Mouse (Mus musculus) lung, postnatal 36 days (tissue): ENCODE measurements around the gene Gadd45g.

ENCODE experiments used
- DNase-seq: peaks from one replicate; pipeline ENCODE4 v3.0.0; 2022; ENCODE audit warnings: mixed read lengths

Gene Gadd45g

DNA sequence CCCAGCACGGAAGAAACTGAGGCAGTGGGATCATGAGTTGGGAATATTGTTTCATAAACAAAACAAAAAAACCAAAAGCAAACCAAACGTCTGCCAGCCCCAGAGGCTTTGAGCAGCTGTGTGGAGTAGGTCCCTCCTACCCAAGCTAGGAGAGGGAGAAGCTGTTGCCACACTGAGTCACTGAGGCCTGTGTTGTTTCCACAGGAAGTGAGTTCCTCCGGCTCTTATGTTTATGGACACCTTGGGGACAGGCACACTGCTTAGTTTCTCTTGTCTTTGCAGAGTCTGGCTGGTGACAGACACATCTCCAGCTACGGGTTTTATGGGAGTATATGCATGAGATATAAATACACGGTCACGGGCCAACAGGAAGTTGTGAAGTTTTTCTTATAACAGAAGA lies 39.6 kb downstream of the Gadd45g start:
- DNase-seq, result no peak

DNA sequence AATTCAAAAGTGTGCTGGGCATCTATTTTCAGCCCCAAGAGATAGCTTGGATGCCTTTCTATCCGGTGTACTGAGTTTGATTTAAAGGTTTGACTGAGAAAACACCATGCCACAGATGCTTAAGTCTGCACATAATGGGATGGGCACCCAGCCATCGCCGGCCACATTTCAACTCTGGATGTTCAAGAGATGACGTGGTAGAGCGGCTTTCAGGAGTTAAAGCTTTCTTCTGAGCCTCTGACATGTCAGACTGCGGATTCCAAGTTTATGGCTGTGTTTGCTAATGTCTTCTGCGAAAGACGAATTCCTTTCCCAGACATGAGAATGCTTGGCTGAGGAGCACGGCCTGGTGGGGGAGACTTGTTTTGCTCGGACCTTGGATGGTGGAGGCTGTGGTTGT lies 40.2 kb downstream of the Gadd45g start:
- DNase-seq, result no peak

DNA sequence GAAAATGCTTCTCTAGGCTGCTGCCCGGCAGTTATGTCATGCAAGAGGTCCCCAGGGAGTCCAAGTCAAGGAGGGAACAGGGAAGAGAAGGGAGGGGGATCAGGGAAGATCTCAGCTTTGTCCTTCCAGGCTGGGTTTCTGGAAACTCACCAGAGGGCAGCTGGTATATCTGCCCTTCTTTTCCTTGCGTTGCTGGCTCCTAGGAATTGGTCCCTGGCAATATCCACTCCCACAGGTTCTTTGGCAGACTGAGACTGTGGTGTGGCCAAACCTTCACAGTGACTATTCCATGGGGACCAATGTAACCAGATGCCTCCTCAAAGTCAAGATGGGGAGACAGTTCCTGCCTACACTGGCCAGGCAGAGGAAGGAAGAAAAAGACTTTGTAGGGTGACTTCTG lies 41.9 kb downstream of the Gadd45g start:
- no peak for DNase-seq

DNA sequence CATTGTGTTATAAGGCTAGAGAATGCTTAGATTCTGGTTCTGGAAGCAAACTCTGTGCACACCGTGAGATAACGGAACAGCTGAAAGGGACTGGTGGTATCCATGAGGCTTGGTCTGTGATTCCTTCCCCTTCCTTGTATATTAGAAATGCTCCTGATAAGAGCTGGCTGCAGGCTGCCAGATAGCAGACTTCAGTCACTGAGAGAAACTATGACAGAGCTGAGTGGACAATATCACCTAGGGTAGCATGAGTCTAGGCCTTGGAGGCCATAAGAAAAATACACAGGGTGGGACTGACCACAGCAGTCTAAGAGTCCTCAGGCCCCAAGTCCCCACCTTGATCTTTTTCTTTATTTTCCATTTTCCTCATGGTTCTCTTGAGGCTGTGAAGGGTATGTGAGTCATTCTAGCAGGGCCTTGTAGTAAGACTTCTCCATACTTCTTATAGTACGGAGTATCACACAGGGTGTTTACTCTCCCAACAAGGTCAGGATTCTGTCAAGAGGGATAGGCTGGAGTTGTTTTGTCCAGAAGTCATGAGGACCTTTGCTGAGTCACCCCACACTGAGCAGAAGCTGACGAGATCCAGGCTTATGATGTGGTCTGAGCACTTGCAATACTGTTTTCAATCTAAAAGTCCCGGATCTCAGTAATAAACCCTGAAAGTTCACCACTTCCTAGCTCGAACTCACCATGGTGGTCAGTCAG lies 45.5 kb downstream of the Gadd45g start:
- no peak for DNase-seq

DNA sequence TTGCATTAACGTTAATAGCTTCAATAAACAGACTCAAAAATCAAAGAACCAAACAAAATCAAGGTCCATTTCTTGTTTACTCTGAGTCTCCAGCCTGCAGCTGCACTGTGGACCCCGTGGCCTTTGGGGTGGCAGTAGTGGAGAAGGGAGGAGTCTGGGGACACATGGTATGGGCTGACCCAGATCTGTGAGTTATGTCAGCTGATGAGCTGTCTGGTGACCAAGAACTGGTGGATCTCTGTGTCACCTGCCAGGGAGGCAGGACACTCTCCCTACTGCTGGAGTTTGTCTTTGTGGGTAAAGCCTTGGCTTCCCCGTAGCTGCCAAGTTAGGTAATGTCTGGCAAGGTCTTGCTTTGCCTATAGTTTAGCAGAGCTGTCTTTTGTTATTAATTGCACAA lies 51.1 kb downstream of the Gadd45g start:
- DNase-seq, result no peak
